Mouse (Mus musculus) colon, adult 2 months (tissue): ENCODE measurements around the gene Gm28036. TPM values are rescaled to one million over a fixed set of nuclear protein-coding genes. Genes with fewer than 3 reads are reported as not detected.

Experiments
- polyA plus RNA-seq: library from polyadenylated mRNA; depleted of rRNA; stranded (reverse); fragments of >200 nt; gene quantifications from 2 replicates; pipeline ENCODE4 v1.2.3, GENCODE M21; 2012; rRNA removed

The Gm28036 gene
- polyA plus RNA-seq, result 1.4 and 2.5 TPM in 2 replicates

DNA sequence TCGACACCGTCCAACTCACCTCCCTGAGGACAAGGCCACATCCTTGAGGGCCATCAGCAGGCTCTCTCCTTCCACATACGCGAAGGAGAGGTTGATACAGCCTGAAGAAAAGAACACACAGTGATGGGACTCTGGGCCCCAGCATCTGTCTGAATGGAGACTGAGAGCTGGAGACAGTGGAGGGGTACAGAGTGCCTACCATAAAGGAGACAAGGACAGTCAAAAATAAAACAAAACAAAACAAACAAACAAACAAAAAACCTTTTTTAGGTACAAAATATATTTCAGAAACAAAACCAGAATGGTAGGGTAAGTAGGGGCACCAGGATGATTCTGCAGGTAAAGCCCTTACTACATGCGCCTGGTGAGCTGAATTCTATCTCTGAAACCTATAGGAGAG lies at the start of gene Gm28036:
Gene Gm28036, minus strand, starts transcription at position 101 of the 400 bp plus-strand sequence.

DNA sequence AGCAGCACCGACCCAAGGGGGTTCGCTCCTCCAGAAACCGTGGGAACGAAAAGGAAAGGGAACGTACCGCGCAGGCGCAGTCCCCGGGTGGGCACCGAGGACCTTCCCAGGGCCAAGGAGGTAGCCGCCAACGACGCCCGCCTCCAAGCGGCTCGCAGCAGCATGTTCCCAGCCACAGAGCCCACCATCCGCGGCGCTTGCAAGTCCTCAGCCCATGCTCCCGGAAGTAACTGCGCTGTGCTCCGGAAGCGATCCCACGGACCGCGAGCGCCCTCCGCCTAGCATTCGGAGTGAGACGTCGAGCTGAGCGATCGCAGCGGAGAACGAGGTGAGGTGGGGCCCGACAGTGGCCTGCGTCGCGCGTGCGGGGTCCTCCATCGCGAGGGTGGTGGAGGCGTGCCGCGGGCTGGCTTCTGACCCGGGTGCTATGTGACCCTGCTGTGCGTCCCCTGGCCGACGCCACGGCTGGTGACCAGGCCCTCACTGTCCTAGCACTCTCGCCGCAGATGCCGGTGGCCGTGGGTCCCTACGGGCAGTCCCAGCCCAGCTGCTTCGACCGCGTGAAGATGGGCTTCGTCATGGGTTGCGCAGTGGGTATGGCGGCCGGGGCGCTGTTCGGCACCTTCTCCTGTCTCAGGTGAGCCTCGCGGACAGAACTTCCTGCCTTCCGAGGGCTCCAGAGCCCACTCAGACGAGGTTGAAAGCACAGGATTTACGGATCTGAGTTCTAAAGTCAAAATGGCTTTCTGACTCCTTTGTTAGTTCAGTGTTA lies 17.2 kb upstream of the Gm28036 start, which contains the start of the genes Romo1 and Nfs1:
Gene Romo1, plus strand, starts transcription at position 87 of the 772 bp plus-strand sequence.
Gene Nfs1, minus strand, starts transcription at position 234 of the 772 bp plus-strand sequence.

DNA sequence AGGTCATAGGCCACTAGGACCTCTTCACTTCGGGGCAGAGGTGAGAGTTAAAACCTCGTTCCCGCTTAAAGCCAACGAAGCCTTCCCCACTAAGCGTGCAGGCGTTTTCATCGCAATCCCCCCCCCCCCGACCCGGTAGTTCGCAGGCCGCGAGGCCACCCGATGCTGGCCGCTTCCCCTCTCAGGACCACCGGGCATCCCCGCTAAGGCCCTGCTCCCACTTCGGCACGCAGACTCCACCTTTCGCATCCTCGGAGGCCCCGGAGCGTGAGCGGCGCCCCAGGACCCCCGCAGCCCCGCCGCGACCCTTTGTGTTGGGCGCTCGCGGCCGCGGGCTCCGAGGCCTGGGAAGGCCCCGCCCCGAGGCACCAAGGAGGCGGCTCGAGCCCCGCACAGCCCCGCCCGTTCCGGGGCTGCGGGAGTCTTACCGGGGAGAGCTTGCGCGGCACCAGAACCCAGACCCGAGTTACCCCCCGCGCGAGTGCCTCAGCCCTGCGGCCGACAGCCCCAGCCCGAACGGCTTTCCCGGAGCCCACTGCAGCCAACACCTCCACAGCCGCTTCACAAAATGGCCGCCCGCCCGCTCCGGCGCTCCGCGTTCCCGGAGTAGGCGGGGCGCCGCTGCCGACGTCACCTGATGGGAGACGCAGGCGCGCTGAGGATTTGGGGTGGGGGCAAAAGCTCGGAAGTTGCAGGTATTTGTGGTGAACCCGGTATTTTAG lies 15.4 kb downstream of the Gm28036 start, which contains the start of the genes Cpne1 and Rbm12:
Gene Cpne1, minus strand, starts transcription at position 608 of the 722 bp plus-strand sequence.
Gene Rbm12, minus strand, starts transcription at position 621 of the 722 bp plus-strand sequence.

DNA sequence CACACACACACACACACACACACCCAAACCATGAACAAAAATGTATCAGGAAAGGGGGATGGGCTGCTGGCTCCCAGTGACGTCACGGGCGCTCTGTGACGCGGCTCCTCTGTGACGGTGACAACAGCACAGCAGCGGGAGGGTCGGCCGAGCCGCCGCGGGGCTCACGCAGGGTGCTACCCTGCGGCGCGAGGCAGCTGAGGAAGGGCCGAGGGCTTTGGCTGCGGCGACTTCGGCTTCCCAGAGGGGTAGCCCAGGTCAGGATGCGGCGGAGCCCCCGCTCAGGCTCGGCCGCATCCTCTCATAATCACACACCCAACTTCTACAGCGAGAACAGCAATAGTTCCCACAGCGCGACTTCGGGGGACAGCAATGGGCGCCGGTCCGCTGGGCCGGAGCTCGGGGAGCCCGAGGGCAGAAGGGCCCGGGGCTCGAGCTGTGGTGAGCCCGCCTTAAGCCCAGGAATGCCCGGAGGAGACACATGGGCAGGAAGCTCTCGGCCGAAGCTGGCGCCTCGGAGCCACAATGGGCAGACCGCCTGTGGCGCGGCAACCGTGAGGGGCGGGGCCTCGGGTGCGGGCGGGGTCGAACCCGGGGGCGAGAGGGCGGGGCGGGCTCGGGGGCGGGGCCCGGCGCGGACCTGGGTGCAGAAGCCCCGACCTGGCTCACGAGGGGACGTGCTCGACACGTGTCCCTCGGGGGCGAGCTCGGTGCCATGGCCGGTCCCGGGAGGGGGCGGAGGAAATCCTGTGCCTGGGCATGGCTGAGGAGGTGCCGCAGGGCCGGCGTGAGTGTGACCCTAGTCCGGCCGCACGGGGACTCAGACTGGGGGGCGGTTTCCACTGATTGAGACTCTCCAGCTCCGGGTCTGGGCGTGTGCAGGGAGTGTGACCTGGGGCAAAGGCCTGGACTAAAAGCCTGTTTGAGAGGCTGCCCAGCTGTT lies 61.5 kb downstream of the Gm28036 start, which contains the start of gene Spag4:
Gene Spag4, plus strand, starts transcription at position 77 of the 943 bp plus-strand sequence.

DNA sequence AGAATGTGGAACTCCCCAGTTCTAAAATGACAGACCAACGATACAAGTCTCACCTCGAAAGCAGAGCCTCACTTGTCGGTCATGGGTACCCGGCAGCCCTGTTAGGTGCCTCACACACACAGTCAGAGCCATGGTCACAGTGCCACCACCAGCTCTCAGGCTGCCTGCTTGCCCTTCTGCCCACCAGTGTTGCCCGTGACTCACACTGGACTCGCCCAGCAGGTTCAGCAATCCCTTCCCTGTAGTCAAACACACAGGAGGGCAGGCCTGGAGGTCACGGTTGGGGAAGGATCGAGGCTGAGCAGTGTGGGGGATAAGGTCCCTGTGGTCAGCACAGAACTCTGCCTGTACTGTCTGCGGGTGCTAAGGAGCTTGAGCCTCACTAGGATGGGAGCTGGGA lies 74.1 kb downstream of the Gm28036 start, which contains the start of gene Fer1l4:
Gene Fer1l4, minus strand, starts transcription at position 132 of the 400 bp plus-strand sequence.

Other genes with a start within 250 kb of the Gm28036 start
- 19.4 and 21.9 TPM in 2 replicates for gene Uqcc1, start 196.8 kb downstream of the Gm28036 start, polyA plus RNA-seq
- gene Gm15557, start 186.4 kb downstream of the Gm28036 start, polyA plus RNA-seq, result not detected in 2 replicates
- gene Gdf5, start 181.7 kb downstream of the Gm28036 start, polyA plus RNA-seq, result 0.13 and 0.28 TPM in 2 replicates
- 6.4 and 7.7 TPM in 2 replicates for gene Cep250, start 170.6 kb downstream of the Gm28036 start, polyA plus RNA-seq
- 1.5 and 2.0 TPM in 2 replicates for gene 6430550D23Rik, start 119.1 kb downstream of the Gm28036 start, polyA plus RNA-seq
- gene Ergic3, start 119.0 kb downstream of the Gm28036 start, polyA plus RNA-seq, result 280 and 317 TPM in 2 replicates
- gene Fer1l4, start 74.1 kb downstream of the Gm28036 start, polyA plus RNA-seq, result 2.9 and 3.4 TPM in 2 replicates
- gene Spag4, start 61.9 kb downstream of the Gm28036 start, polyA plus RNA-seq, result 0.80 and 0.83 TPM in 2 replicates
- gene Cpne1, start 15.1 kb downstream of the Gm28036 start, polyA plus RNA-seq, result 70.6 and 73.0 TPM in 2 replicates
- gene Rbm12, start 15.1 kb downstream of the Gm28036 start, polyA plus RNA-seq, result 4.8 and 11.4 TPM in 2 replicates
- gene Romo1, start 16.9 kb upstream of the Gm28036 start, polyA plus RNA-seq, result 244 and 288 TPM in 2 replicates
- gene Nfs1, start 17.1 kb upstream of the Gm28036 start, polyA plus RNA-seq, result 89.5 and 91.6 TPM in 2 replicates
- 47.0 and 63.0 TPM in 2 replicates for gene Rbm39, start 53.1 kb upstream of the Gm28036 start, polyA plus RNA-seq
- gene Phf20, start 69.4 kb upstream of the Gm28036 start, polyA plus RNA-seq, result 11.8 and 12.1 TPM in 2 replicates
- gene Cnbd2, start 185.2 kb upstream of the Gm28036 start, polyA plus RNA-seq, result 0.95 and 1.4 TPM in 2 replicates
- gene Scand1, start 185.6 kb upstream of the Gm28036 start, polyA plus RNA-seq, result 303 and 402 TPM in 2 replicates